ENCODE assay signal across 9 mouse cellular contexts in the genomic region with DNA sequence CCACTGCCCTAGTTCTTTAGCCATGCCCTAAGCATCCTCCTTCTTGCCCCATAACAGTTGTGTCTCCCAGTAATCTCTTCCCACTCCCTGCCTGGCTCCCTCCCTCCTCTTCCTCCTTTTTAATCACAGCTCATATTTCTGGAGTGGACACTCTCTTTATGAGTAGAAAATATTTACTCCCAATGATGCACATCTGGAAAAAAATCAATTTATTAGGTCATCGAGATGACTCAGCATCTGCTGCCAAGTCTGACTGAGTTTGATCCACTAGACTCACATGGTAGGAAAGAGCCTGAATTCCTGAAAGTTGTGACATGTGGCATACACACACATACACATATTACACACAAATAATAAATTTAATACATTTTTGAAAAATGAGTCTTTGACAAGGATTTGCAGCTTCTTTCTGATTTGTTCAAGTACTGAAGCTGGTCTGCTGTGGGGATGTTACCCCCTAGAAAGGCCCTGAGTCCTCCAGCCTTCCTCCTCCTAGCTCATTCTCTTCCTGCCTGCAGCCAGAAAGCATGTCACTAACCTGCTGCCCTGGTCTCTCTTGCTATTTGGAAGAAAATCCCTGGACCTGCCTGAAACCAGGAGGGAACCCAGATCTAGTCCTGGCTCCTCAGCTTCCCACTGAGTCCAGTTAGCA. TPM values are rescaled to one million over a fixed set of nuclear protein-coding genes. Genes with fewer than 3 reads are reported as not detected.
DNase-seq lines count a peak whose midpoint lies in the region; ATAC-seq lines count a peak whose summit lies in the region.
"Had no signal": no experiment of that assay in that cellular context is flagged by ENCODE, and none has a peak within 500 bp of the region (broad histone marks: within the 10 kb centered on the region; RNA-seq: fewer than 3 reads in every experiment).

No protein-coding gene starts in this region.

- peak; percentile 32 for ATAC-seq in hindbrain, embryonic 12.5 days (ENCODE audit: low FRiP score)
- ATAC-seq in midbrain, embryonic 11.5 days (ENCODE audit: low FRiP score): peak; percentile 33; the same call in 1 of the 2 replicates

- peak; percentile 40 for DNase-seq in heart, adult 8-10 months (ENCODE audit: low spot score)
- no peak for DNase-seq in heart, adult 11 months
- DNase-seq in midbrain, embryonic 11.5 days (ENCODE audit: low spot score, missing footprints): no peak
- no peak for DNase-seq in adrenal gland, adult 8-10 months
- no peak for DNase-seq in left cerebral cortex, adult 11 months (ENCODE audit: low spot score)
- DNase-seq in cerebellum, adult 8-10 months: no peak

- 90% methylated on average over 1 of the region's 1 CpGs for WGBS in hindbrain, embryonic 12.5 days
- WGBS in midbrain, embryonic 11.5 days: 85% methylated on average over 1 of the region's 1 CpGs

- peak overlapping the region; percentile 72 for H3K27ac ChIP-seq in brown adipose tissue, adult 24 weeks (replicated peaks; ENCODE audit: low read depth, low read length)
- no peak overlapping the region for H3K27ac ChIP-seq in hindbrain, embryonic 12.5 days
- H3K27ac ChIP-seq in midbrain, embryonic 11.5 days (ENCODE audit: low read depth, low read length): no peak overlapping the region

- H3K4me1 ChIP-seq in brown adipose tissue, adult 24 weeks (ENCODE audit: control insufficient read depth, insufficient read depth, insufficient read length, low read length): peaks cover 4% of the 10 kb centered on the region
- H3K4me1 ChIP-seq in hindbrain, embryonic 12.5 days: peaks cover 10% of the 10 kb centered on the region
- peaks cover 7% of the 10 kb centered on the region for H3K4me1 ChIP-seq in midbrain, embryonic 11.5 days (ENCODE audit: control insufficient read depth, insufficient read depth, low read length)

- H3K36me3 ChIP-seq in hindbrain, embryonic 12.5 days: no peaks in the 10 kb centered on the region
- H3K36me3 ChIP-seq in midbrain, embryonic 11.5 days (ENCODE audit: control insufficient read depth, insufficient read depth, low read length): no peaks in the 10 kb centered on the region

- peak overlapping the region; percentile 55 for H3K4me2 ChIP-seq in hindbrain, embryonic 12.5 days (replicated peaks)
- H3K4me2 ChIP-seq in midbrain, embryonic 11.5 days: peak overlapping the region; percentile 61

- H3K9ac ChIP-seq in hindbrain, embryonic 12.5 days: no peak overlapping the region
- H3K9ac ChIP-seq in midbrain, embryonic 11.5 days (ENCODE audit: low read length): peak overlapping the region; percentile 46

- H3K4me3 ChIP-seq in brown adipose tissue, adult 24 weeks (ENCODE audit: insufficient read depth, low read depth, low read length): no peak overlapping the region
- peak overlapping the region; percentile 31 for H3K4me3 ChIP-seq in hindbrain, embryonic 12.5 days
- peak overlapping the region; percentile 33 for H3K4me3 ChIP-seq in midbrain, embryonic 11.5 days (ENCODE audit: low read depth, low read length)

- H3K27me3 ChIP-seq in hindbrain, embryonic 12.5 days: no peaks in the 10 kb centered on the region
- no peaks in the 10 kb centered on the region for H3K27me3 ChIP-seq in midbrain, embryonic 11.5 days (ENCODE audit: control insufficient read depth, insufficient read depth, low read length)

- no peaks in the 10 kb centered on the region for H3K9me3 ChIP-seq in hindbrain, embryonic 12.5 days (replicated peaks)
- no peaks in the 10 kb centered on the region for H3K9me3 ChIP-seq in midbrain, embryonic 11.5 days (ENCODE audit: control insufficient read depth, low read length)

RNA-seq across cellular contexts. Expression of gene Gm4952, which starts 27.0 kb away (rescaled TPM):
- total RNA-seq in heart, adult 8-10 months (2022): not detected
- polyA plus RNA-seq in brown adipose tissue, adult 24 weeks (2012; ENCODE audit: insufficient read depth, insufficient read length, missing spikeins): not detected in 2 replicates
- not detected in 2 replicates for polyA plus RNA-seq in hindbrain, embryonic 12.5 days (2016; fragmentation: Nextera tagmentation; extraction: Ambion mirVana)
- polyA plus RNA-seq in midbrain, embryonic 11.5 days (2014; fragmentation: Nextera tagmentation; extraction: Ambion mirVana): not detected in 2 replicates
- total RNA-seq in adrenal gland, adult 8-10 months (2022): under 1 TPM in 1 of 4 experiments, not detected in 3; 0.16 TPM
- total RNA-seq: common myeloid progenitor, adult 5-6 weeks had no signal

RNA-seq across cellular contexts. Expression of gene Fam111a, which starts 27.2 kb away (rescaled TPM):
- total RNA-seq in heart, adult 8-10 months (2022): 1 to 10 TPM; 2.6 to 6.7 (median 3.8) TPM
- 4.5 and 4.8 TPM in 2 replicates for polyA plus RNA-seq in brown adipose tissue, adult 24 weeks (2012; ENCODE audit: insufficient read depth, insufficient read length, missing spikeins)
- polyA plus RNA-seq in hindbrain, embryonic 12.5 days (2016; fragmentation: Nextera tagmentation; extraction: Ambion mirVana): 15.6 and 17.2 TPM in 2 replicates
- polyA plus RNA-seq in midbrain, embryonic 11.5 days (2014; fragmentation: Nextera tagmentation; extraction: Ambion mirVana): 27.4 and 31.1 TPM in 2 replicates
- 1 to 10 TPM; 2.2 to 5.5 (median 4.6) TPM for total RNA-seq in adrenal gland, adult 8-10 months (2022)
